Mouse (Mus musculus): ENCODE measurements at regions not wholly inside any gene's neighbourhood (a gene's known extent, or its start where the extent isn't known, plus 50 kb on each side); places are given as distances from the start of the nearest gene placed in this dataset.

GRCm38 (mm10) chr13:114571731-114572130 is 113.0 kb upstream of the Fst start:
- TF ChIP-seq CTCF (IDR thresholded peaks at IDR 0.05; ENCODE audit: low read depth, low read length) (no peak), EP300 (IDR thresholded peaks at IDR 0.05; ENCODE audit: insufficient read depth, low read depth, low read length) (no peak), POLR2A (IDR thresholded peaks at IDR 0.05; ENCODE audit: insufficient read depth, low read length) (no peak)
